Mouse (Mus musculus) forebrain, embryonic 13.5 days (tissue): ENCODE data around the gene Rbbp9. TPM values are rescaled to one million over a fixed set of nuclear protein-coding genes. Genes with fewer than 3 reads are reported as not detected.

ENCODE experiments used
- ATAC-seq: fragments of 200-750 bp; cut with Nextera tagmentation; 2 replicates; pipeline ENCODE4 v1.8.0; 2017
- H3K27ac ChIP-seq: fragments of 300-500 bp; sonication (generic); 2 replicates; pipeline ENCODE4 v1.5.1; 2015; ENCODE audit warnings: inconsistent platforms, mild to moderate bottlenecking, moderate library complexity
- H3K27me3 ChIP-seq: fragments of 300-500 bp; sonication (generic); 2 replicates; pipeline ENCODE4 v1.6.1; 2015; ENCODE audit warnings: mild to moderate bottlenecking, inconsistent platforms
- H3K36me3 ChIP-seq: fragments of 300-500 bp; sonication (generic); 2 replicates; pipeline ENCODE4 v1.6.1; 2015; ENCODE audit warnings: mild to moderate bottlenecking, inconsistent platforms; ENCODE audit not compliant: poor library complexity, severe bottlenecking
- H3K4me1 ChIP-seq: fragments of 300-500 bp; sonication (generic); 2 replicates; pipeline ENCODE4 v1.6.1; 2015; ENCODE audit warnings: inconsistent platforms
- H3K4me2 ChIP-seq: fragments of 300-500 bp; sonication (generic); 2 replicates; pipeline ENCODE4 v1.6.1; 2015; ENCODE audit warnings: inconsistent platforms, mild to moderate bottlenecking, moderate library complexity
- H3K4me3 ChIP-seq: fragments of 300-500 bp; sonication (generic); 2 replicates; pipeline ENCODE4 v1.5.1; 2015; ENCODE audit warnings: mild to moderate bottlenecking, inconsistent platforms
- H3K9ac ChIP-seq: fragments of 300-500 bp; sonication (generic); 2 replicates; pipeline ENCODE4 v1.6.1; 2015; ENCODE audit warnings: mild to moderate bottlenecking, inconsistent platforms
- H3K9me3 ChIP-seq: fragments of 300-500 bp; sonication (generic); replicated peaks from 2 replicates; pipeline ENCODE4 v1.6.1; 2016; ENCODE audit warnings: inconsistent platforms
- WGBS: fragments of 180-500 bp; shearing (Covaris S2); methylation state at CpG from one replicate; pipeline ENCODE4 v1.1.7; 2015; 5-methylcytosine and 5-hydroxymethylcytosine counted together
- polyA plus RNA-seq: library from polyadenylated mRNA; unstranded; fragments of >200 nt; fragmentation: Nextera tagmentation; extraction: Ambion mirVana; gene quantifications from 2 replicates; pipeline ENCODE4 v1.2.1, GENCODE M21; 2015

Rbbp9 gene
- polyA plus RNA-seq, 1 experiment from 2014 or later = 59.4 TPM

GRCm38 (mm10) chr2:144545061-144545460, 5.6 kb downstream of the Rbbp9 start:
- Histone ChIP-seq H3K27me3 (no peaks in the 10 kb centered on the region), H3K4me3 (no peak overlapping the region)
- no peak for ATAC-seq

GRCm38 (mm10) chr2:144544630-144545029, 6.0 kb downstream of the Rbbp9 start:
- ATAC-seq = no peak
- Histone ChIP-seq H3K4me3 (no peak overlapping the region), H3K9me3 (no peaks in the 10 kb centered on the region), H3K9ac (no peak overlapping the region), H3K27ac (no peak overlapping the region), H3K27me3 (no peaks in the 10 kb centered on the region), H3K36me3 (peaks cover 71% of the 10 kb centered on the region), H3K4me2 (no peak overlapping the region), H3K4me1 (peaks cover 6% of the 10 kb centered on the region; the same call in 1 of the 2 replicates)
- WGBS = 84% methylated on average over 6 of the region's 6 CpGs

More at GRCm38 (mm10) chr2:144545061-144545460, 5.6 kb downstream of the Rbbp9 start:
- Histone ChIP-seq H3K9me3 (no peaks in the 10 kb centered on the region), H3K4me2 (no peak overlapping the region), H3K36me3 (peaks cover 67% of the 10 kb centered on the region), H3K4me1 (peaks cover 10% of the 10 kb centered on the region), H3K27ac (no peak overlapping the region), H3K9ac (no peak overlapping the region)
- WGBS = 88% methylated on average over 2 of the region's 2 CpGs

- peaks cover 81% of the 10 kb centered on the region for H3K36me3 ChIP-seq
- no peaks in the 10 kb centered on the region for H3K4me1 ChIP-seq
- H3K27ac ChIP-seq = no peak overlapping the region
- no peak overlapping the region for H3K4me2 ChIP-seq
- H3K9ac ChIP-seq = no peak overlapping the region
- H3K9me3 ChIP-seq = no peaks in the 10 kb centered on the region
- ATAC-seq = no peak
- WGBS = 94% methylated on average over 6 of the region's 6 CpGs
- H3K4me3 ChIP-seq = no peak overlapping the region
- no peaks in the 10 kb centered on the region for H3K27me3 ChIP-seq
These were observed 7.0 kb downstream of the Rbbp9 start for GRCm38 (mm10) chr2:144543670-144544069.

GRCm38 (mm10) chr2:144541246-144541645, 9.4 kb downstream of the Rbbp9 start:
- Histone ChIP-seq H3K27ac (no peak overlapping the region), H3K27me3 (no peaks in the 10 kb centered on the region), H3K4me3 (no peak overlapping the region), H3K9me3 (no peaks in the 10 kb centered on the region), H3K36me3 (peaks cover 86% of the 10 kb centered on the region), H3K9ac (no peak overlapping the region), H3K4me2 (no peak overlapping the region), H3K4me1 (no peaks in the 10 kb centered on the region)
- no peak for ATAC-seq
- WGBS = 89% methylated on average over 4 of the region's 4 CpGs

GRCm38 (mm10) chr2:144537123-144537522, 13.5 kb downstream of the Rbbp9 start:
- Histone ChIP-seq H3K9ac (no peak overlapping the region), H3K4me2 (no peak overlapping the region), H3K4me1 (no peaks in the 10 kb centered on the region), H3K36me3 (peaks cover 90% of the 10 kb centered on the region), H3K9me3 (no peaks in the 10 kb centered on the region), H3K4me3 (no peak overlapping the region), H3K27me3 (no peaks in the 10 kb centered on the region), H3K27ac (no peak overlapping the region)
- 94% methylated on average over 7 of the region's 7 CpGs for WGBS
- ATAC-seq = no peak

GRCm38 (mm10) chr2:144527821-144528174, 22.9 kb downstream of the Rbbp9 start:
- Histone ChIP-seq H3K9me3 (no peaks in the 10 kb centered on the region), H3K9ac (peak overlapping the region; percentile 90), H3K4me1 (peaks cover 27% of the 10 kb centered on the region), H3K4me2 (peak overlapping the region; percentile 88), H3K36me3 (peaks cover 14% of the 10 kb centered on the region), H3K27ac (peak overlapping the region; percentile 93), H3K4me3 (peak overlapping the region; percentile 99), H3K27me3 (0 out of 2 replicates have a peak, but pooled peaks cover 7% of the 10 kb centered on the region)
- ATAC-seq = peak; percentile 61
- WGBS = 0% methylated on average over 23 of the region's 25 CpGs

- Histone ChIP-seq H3K36me3 (peaks cover 10% of the 10 kb centered on the region), H3K27me3 (0 out of 2 replicates have a peak, but pooled peaks cover 7% of the 10 kb centered on the region), H3K27ac (peak within 1 kb of the TSS; percentile 93), H3K9ac (peak within 1 kb of the TSS; percentile 90), H3K4me2 (peak within 1 kb of the TSS; percentile 88), H3K4me3 (peak within 1 kb of the TSS; percentile 99), H3K4me1 (peaks cover 27% of the 10 kb centered on the region), H3K9me3 (no peaks in the 10 kb centered on the region)
- ATAC-seq = peak; percentile 99
- WGBS = 1% methylated on average over 56 of the region's 56 CpGs
These were observed 23.5 kb downstream of the Rbbp9 start, which contains the start of the genes Dzank1 and Polr3f for GRCm38 (mm10) chr2:144526981-144527820. Dzank1 (minus strand) TSS chr2:144527414. Polr3f (plus strand) TSS chr2:144527718.

- 49% methylated on average over 10 of the region's 10 CpGs for WGBS
- Histone ChIP-seq H3K4me1 (peaks cover 27% of the 10 kb centered on the region), H3K27me3 (0 out of 2 replicates have a peak, but pooled peaks cover 7% of the 10 kb centered on the region), H3K4me2 (no peak overlapping the region), H3K27ac (no peak overlapping the region), H3K36me3 (peaks cover 4% of the 10 kb centered on the region; the same call in 1 of the 2 replicates), H3K9ac (no peak overlapping the region), H3K4me3 (no peak overlapping the region), H3K9me3 (no peaks in the 10 kb centered on the region)
- ATAC-seq = no peak
These were observed 24.8 kb downstream of the Rbbp9 start for GRCm38 (mm10) chr2:144525856-144526255.

- Histone ChIP-seq H3K9ac (no peak overlapping the region), H3K27me3 (0 out of 2 replicates have a peak, but pooled peaks cover 3% of the 10 kb centered on the region), H3K4me1 (no peaks in the 10 kb centered on the region), H3K9me3 (no peaks in the 10 kb centered on the region), H3K4me2 (no peak overlapping the region), H3K36me3 (no peaks in the 10 kb centered on the region), H3K4me3 (no peak overlapping the region), H3K27ac (no peak overlapping the region)
- ATAC-seq = no peak
- WGBS = 71% methylated on average over 3 of the region's 3 CpGs
These were observed 30.9 kb downstream of the Rbbp9 start for GRCm38 (mm10) chr2:144519772-144520171.

- no peaks in the 10 kb centered on the region for H3K36me3 ChIP-seq
- no peaks in the 10 kb centered on the region for H3K4me1 ChIP-seq
- WGBS = 85% methylated on average over 3 of the region's 3 CpGs
These were observed 36.0 kb downstream of the Rbbp9 start for GRCm38 (mm10) chr2:144514619-144515018.

GRCm38 (mm10) chr2:144502134-144502533, 48.5 kb downstream of the Rbbp9 start:
- H3K27me3 ChIP-seq = no peaks in the 10 kb centered on the region
- 94% methylated on average over 6 of the region's 6 CpGs for WGBS
- no peaks in the 10 kb centered on the region for H3K4me1 ChIP-seq
- no peak overlapping the region for H3K9ac ChIP-seq
- H3K36me3 ChIP-seq = peaks cover 5% of the 10 kb centered on the region; the same call in 1 of the 2 replicates
- no peak overlapping the region for H3K4me2 ChIP-seq
- H3K9me3 ChIP-seq = no peaks in the 10 kb centered on the region
- no peak overlapping the region for H3K4me3 ChIP-seq
- H3K27ac ChIP-seq = no peak overlapping the region
- ATAC-seq = no peak

More at GRCm38 (mm10) chr2:144514619-144515018, 36.0 kb downstream of the Rbbp9 start:
- no peak for ATAC-seq
- H3K4me2 ChIP-seq = no peak overlapping the region
- H3K9me3 ChIP-seq = no peaks in the 10 kb centered on the region
- H3K4me3 ChIP-seq = no peak overlapping the region
- no peaks in the 10 kb centered on the region for H3K27me3 ChIP-seq
- H3K27ac ChIP-seq = no peak overlapping the region
- H3K9ac ChIP-seq = no peak overlapping the region
